Mouse (Mus musculus) midbrain, embryonic 16.5 days (tissue): ENCODE measurements at regions not wholly inside any gene's neighbourhood (a gene's known extent, or its start where the extent isn't known, plus 50 kb on each side); places are given as distances from the start of the nearest gene placed in this dataset.

Experiments
- ATAC-seq: fragments of 200-750 bp; cut with Nextera tagmentation; 2 replicates; pipeline ENCODE4 v1.8.0; 2017; ENCODE audit warnings: moderate TSS enrichment
- H3K27ac ChIP-seq: fragments of 300-500 bp; sonication (generic); 2 replicates; pipeline ENCODE4 v1.5.1; 2014; ENCODE audit warnings: mild to moderate bottlenecking, low read length, mixed read lengths
- H3K27me3 ChIP-seq: fragments of 300-500 bp; sonication (generic); 2 replicates; pipeline ENCODE4 v1.6.1; 2014; ENCODE audit warnings: low read depth, low read length, mixed read lengths; ENCODE audit not compliant: control insufficient read depth, insufficient read depth
- H3K36me3 ChIP-seq: fragments of 300-500 bp; sonication (generic); 2 replicates; pipeline ENCODE4 v1.6.1; 2014; ENCODE audit warnings: mild to moderate bottlenecking, low read length, moderate library complexity, mixed read lengths; ENCODE audit not compliant: control insufficient read depth, insufficient read depth
- H3K4me1 ChIP-seq: fragments of 300-500 bp; sonication (generic); 2 replicates; pipeline ENCODE4 v1.6.1; 2014; ENCODE audit warnings: mild to moderate bottlenecking, low read length, mixed read lengths; ENCODE audit not compliant: control insufficient read depth, insufficient read depth
- H3K4me2 ChIP-seq: fragments of 300-500 bp; sonication (generic); 2 replicates; pipeline ENCODE4 v1.6.1; 2014; ENCODE audit warnings: mild to moderate bottlenecking, low read length, mixed read lengths
- H3K4me3 ChIP-seq: fragments of 300-500 bp; sonication (generic); 2 replicates; pipeline ENCODE4 v1.5.1; 2014; ENCODE audit warnings: low read depth, mild to moderate bottlenecking, low read length, moderate library complexity, mixed read lengths
- H3K9ac ChIP-seq: fragments of 300-500 bp; sonication (generic); 2 replicates; pipeline ENCODE4 v1.6.1; 2014; ENCODE audit warnings: low read depth, low read length, mixed read lengths
- H3K9me3 ChIP-seq: fragments of 300-500 bp; sonication (generic); replicated peaks from 2 replicates; pipeline ENCODE4 v1.6.1; 2014; ENCODE audit warnings: mild to moderate bottlenecking, low read length, mixed read lengths; ENCODE audit not compliant: control insufficient read depth, poor library complexity, severe bottlenecking
- WGBS: fragments of 180-500 bp; shearing (Covaris S2); extraction: QIAGEN DNeasy Blood & Tissue Kit; methylation state at CpG from one replicate; pipeline ENCODE4 v1.1.7; 2014; 5-methylcytosine and 5-hydroxymethylcytosine counted together

DNA sequence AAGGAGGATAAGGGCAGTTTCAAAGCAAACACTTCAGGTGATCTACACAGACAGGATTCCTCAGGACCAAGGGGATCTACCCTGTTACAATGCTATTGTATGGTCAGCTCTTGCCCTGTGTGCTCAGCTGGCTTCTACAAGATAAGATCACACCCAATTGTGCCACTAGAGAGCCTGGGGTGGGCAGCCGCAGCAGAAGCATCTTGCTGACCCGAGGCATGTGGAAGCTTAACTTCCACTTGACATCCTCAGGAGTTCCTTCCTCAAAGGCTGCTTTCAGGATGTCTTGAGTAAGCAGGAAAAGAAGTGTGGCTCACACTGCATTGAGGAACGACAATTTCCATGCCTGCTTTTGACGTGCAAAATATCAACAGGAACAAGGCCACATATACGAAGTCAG, 222.8 kb upstream of the Gpc5 start:
- Histone ChIP-seq H3K9me3 (no peaks in the 10 kb centered on the region), H3K4me2 (no peak overlapping the region), H3K9ac (no peak overlapping the region), H3K27me3 (no peaks in the 10 kb centered on the region), H3K36me3 (no peaks in the 10 kb centered on the region), H3K27ac (0 out of 2 replicates have a peak overlapping the region, but pooled peaks have one; percentile 0), H3K4me1 (no peaks in the 10 kb centered on the region), H3K4me3 (no peak overlapping the region)
- 0 out of 2 replicates have a peak, but pooled peaks have one; percentile 8 for ATAC-seq
- 33% methylated on average over 5 of the region's 5 CpGs for WGBS

DNA sequence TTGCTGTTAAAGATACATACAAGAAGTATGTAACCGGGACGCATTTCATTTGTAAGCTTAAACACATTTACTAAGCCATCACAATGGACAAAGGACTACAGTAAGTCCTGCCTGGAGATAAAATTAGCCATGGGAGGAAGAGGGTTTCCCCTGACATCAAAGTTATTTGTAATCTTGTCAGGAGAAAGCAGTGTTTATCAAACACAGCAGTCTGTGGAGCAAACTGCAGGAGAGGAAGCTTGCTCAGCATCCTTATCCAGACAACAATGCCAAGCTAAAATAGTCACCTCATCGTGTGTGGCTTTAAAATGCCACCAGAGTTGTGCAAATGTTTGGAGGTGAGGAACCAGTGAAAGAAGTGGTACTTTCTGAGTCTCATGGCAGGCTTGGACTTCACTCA, 216.9 kb upstream of the Gpc5 start:
- Histone ChIP-seq H3K9me3 (no peaks in the 10 kb centered on the region), H3K4me1 (0 out of 2 replicates have a peak, but pooled peaks cover 3% of the 10 kb centered on the region), H3K9ac (no peak overlapping the region), H3K4me3 (no peak overlapping the region), H3K27me3 (no peaks in the 10 kb centered on the region), H3K36me3 (no peaks in the 10 kb centered on the region), H3K27ac (no peak overlapping the region), H3K4me2 (no peak overlapping the region)
- 42% methylated on average over 3 of the region's 3 CpGs for WGBS
- ATAC-seq = no peak

DNA sequence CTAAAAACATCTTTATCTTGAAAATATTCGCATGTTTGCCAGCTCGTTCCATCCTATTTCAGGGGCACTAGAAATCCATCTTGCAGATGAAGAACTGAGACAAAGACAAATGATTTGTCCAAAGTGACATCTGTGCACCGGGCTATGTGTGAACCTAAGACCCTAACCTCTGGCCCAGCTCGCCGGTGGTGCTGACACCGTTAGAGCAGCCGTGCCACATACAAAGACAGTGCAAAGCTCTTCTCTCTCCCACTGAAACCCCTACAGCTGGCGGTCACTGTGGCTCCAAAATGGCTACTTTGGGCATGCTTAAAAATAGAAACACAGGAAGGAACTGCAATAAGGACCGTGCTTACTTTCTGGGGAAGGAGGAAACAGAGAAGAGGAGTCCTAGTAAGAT, 215.6 kb upstream of the Gpc5 start:
- Histone ChIP-seq H3K9me3 (no peaks in the 10 kb centered on the region), H3K9ac (no peak overlapping the region), H3K4me3 (no peak overlapping the region), H3K27ac (no peak overlapping the region), H3K36me3 (no peaks in the 10 kb centered on the region), H3K27me3 (no peaks in the 10 kb centered on the region), H3K4me2 (no peak overlapping the region), H3K4me1 (0 out of 2 replicates have a peak, but pooled peaks cover 3% of the 10 kb centered on the region)
- no peak for ATAC-seq
- 79% methylated on average over 9 of the region's 9 CpGs for WGBS

DNA sequence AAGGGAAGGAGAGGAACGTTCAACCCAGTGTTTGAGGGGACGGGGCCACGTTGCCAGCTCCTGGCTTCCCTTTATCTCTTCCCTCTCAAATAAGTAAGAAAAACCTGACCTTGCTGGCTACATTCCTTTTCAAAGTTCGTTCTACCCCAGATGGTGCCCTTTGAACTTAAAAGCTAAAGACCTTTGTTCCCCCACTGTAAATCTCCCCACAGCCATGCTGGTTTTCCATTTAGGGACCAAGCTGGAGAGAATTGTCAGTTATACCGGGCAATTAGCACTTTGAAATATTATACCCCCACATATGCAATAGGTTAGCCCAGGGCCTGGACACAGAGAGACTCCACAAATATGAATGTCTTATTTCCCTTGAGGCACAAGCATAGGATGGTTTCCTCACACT, 214.5 kb upstream of the Gpc5 start:
- Histone ChIP-seq H3K4me3 (no peak overlapping the region), H3K4me2 (no peak overlapping the region), H3K4me1 (0 out of 2 replicates have a peak, but pooled peaks cover 3% of the 10 kb centered on the region), H3K9me3 (no peaks in the 10 kb centered on the region), H3K9ac (no peak overlapping the region), H3K36me3 (no peaks in the 10 kb centered on the region), H3K27me3 (no peaks in the 10 kb centered on the region), H3K27ac (no peak overlapping the region)
- 41% methylated on average over 5 of the region's 5 CpGs for WGBS
- ATAC-seq = no peak

DNA sequence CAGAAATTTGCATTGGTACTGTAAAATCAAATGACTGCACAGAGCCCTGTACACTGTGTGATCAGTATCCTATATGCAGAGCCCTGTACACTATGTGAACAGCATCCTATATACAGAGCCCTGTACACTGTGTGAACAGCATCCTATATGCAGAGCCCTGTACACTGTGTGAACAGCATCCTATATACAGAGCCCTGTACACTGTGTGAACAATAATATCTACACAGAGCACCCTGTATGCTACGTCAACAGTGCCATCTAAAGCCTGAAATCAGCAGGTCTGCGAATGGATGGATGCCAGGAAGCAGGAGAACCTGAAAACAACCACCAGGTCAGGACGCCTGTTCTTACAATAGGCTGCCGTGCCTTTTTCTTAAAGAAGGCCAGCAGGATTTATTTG, 211.7 kb upstream of the Gpc5 start:
- 62% methylated on average over 4 of the region's 4 CpGs for WGBS
- H3K4me1 ChIP-seq = 0 out of 2 replicates have a peak, but pooled peaks cover under 1% of the 10 kb centered on the region
- H3K27me3 ChIP-seq = no peaks in the 10 kb centered on the region
- no peak overlapping the region for H3K4me3 ChIP-seq
- H3K9ac ChIP-seq = no peak overlapping the region
- H3K27ac ChIP-seq = no peak overlapping the region
- ATAC-seq = peak; percentile 89
- no peak overlapping the region for H3K4me2 ChIP-seq
- H3K36me3 ChIP-seq = no peaks in the 10 kb centered on the region
- H3K9me3 ChIP-seq = no peaks in the 10 kb centered on the region

DNA sequence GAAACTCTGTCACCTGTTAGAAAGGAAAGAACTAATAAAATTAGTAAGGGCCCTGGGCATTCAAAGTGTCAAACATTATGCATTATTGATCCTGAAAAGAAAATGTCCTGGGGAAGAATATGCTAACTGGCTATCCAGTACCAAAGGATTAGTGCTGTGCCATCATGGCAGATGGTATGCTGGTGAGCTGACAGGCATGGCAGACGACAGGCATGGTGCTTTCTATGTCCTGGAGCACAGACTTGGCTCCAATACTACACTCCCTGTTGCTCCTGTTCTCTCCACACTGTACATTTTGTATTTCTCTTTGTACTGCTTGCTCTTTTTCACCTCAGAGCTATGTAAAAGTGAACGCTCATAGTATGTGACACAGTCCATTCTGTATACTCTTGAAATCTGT, 187.9 kb upstream of the Gpc5 start:
- no peaks in the 10 kb centered on the region for H3K9me3 ChIP-seq
- H3K27me3 ChIP-seq = no peaks in the 10 kb centered on the region
- H3K27ac ChIP-seq = no peak overlapping the region
- WGBS = 68% methylated on average over 2 of the region's 2 CpGs
- no peak for ATAC-seq
- H3K9ac ChIP-seq = no peak overlapping the region
- H3K4me1 ChIP-seq = no peaks in the 10 kb centered on the region
- H3K4me3 ChIP-seq = no peak overlapping the region
- H3K4me2 ChIP-seq = no peak overlapping the region
- H3K36me3 ChIP-seq = no peaks in the 10 kb centered on the region

DNA sequence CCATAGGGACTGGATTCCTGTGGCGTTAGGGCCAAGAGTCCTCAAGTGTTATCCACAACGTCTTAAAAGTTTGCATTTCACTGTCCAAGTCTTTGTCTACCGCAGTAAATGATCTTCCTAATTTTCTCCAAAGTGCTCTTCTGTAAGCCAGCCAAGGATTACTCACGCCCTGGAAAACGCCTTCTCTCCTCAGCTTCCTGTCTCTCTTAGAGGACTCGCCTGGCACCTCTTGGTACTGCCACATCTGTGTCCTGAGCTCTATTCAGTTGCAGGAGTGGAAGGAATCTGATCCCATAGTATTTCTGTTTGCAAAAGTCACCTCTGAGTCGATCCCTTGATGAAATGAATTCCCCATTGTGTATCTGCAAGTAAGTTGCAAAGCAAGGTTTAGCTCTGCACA, 179.7 kb upstream of the Gpc5 start:
- Histone ChIP-seq H3K4me1 (no peaks in the 10 kb centered on the region), H3K9ac (no peak overlapping the region), H3K4me2 (no peak overlapping the region), H3K27ac (no peak overlapping the region), H3K4me3 (no peak overlapping the region), H3K27me3 (no peaks in the 10 kb centered on the region), H3K36me3 (no peaks in the 10 kb centered on the region), H3K9me3 (no peaks in the 10 kb centered on the region)
- ATAC-seq = no peak
- 84% methylated on average over 7 of the region's 7 CpGs for WGBS

DNA sequence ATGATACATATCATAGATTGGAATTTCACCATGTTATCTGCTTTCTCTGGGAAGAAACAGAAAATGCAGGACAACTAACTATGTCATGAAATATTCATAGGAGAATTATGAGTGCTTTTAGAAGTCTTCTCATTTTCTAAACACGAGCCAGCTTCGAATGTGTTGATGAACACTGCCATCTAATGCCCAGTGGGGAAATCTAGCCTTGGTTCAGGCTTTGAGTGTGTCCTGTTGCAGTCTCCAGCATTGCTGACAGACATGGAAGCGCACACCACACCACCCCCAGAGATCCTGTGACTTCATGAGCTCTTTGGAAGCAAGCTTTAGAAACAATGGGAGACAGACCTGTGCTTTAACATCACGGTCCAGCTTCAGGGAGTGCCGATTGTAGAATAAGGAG, 178.8 kb upstream of the Gpc5 start:
- no peaks in the 10 kb centered on the region for H3K27me3 ChIP-seq
- ATAC-seq = peak; percentile 66
- no peaks in the 10 kb centered on the region for H3K9me3 ChIP-seq
- H3K27ac ChIP-seq = no peak overlapping the region
- no peak overlapping the region for H3K9ac ChIP-seq
- H3K36me3 ChIP-seq = no peaks in the 10 kb centered on the region
- no peak overlapping the region for H3K4me2 ChIP-seq
- no peaks in the 10 kb centered on the region for H3K4me1 ChIP-seq
- 42% methylated on average over 5 of the region's 5 CpGs for WGBS
- H3K4me3 ChIP-seq = no peak overlapping the region

DNA sequence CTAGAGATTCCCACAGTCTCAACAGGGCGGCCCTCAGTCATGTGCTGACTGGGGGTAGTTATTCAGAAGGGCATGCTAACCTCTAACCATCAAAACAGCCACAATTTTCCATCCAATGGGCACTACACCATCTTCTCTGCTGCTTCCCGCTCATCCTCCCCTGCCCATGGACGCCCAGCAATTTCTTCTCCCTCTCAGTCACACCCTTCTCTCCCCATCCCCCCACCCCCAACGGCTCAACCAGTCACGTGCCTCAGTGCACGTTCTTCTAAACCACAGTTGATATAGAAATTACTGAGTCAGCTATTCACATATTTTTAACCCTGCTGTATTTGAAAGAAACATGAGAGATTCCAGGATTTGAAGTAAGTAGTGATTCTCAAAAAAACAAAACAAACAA, 146.3 kb upstream of the Gpc5 start:
- H3K9me3 ChIP-seq = no peaks in the 10 kb centered on the region
- no peak overlapping the region for H3K4me2 ChIP-seq
- no peak overlapping the region for H3K27ac ChIP-seq
- WGBS = 73% methylated on average over 6 of the region's 6 CpGs
- no peak overlapping the region for H3K4me3 ChIP-seq
- H3K4me1 ChIP-seq = no peaks in the 10 kb centered on the region
- ATAC-seq = no peak
- no peaks in the 10 kb centered on the region for H3K36me3 ChIP-seq
- no peaks in the 10 kb centered on the region for H3K27me3 ChIP-seq
- no peak overlapping the region for H3K9ac ChIP-seq

DNA sequence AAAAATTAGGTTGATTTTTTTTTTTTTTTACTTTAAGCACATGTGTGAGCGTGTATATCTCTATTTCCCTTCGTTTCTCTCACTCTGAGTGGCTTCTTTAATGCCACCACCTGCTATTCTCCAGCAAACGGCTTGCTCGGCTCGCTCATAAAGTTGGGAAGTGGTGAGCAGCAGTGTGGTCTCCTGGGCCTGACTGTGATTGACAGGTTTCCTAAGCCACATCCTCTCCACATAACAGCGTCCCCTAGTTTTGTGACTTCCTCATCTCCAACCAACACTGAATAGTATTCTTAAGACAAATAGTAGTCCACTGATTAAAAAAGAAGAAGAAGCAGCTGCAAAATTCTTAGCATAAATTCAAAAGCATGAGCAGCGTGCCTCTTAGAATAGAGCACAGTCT, 145.7 kb upstream of the Gpc5 start:
- Histone ChIP-seq H3K9me3 (no peaks in the 10 kb centered on the region), H3K4me2 (no peak overlapping the region), H3K4me1 (no peaks in the 10 kb centered on the region), H3K9ac (no peak overlapping the region), H3K4me3 (no peak overlapping the region), H3K27ac (no peak overlapping the region), H3K36me3 (no peaks in the 10 kb centered on the region), H3K27me3 (no peaks in the 10 kb centered on the region)
- no peak for ATAC-seq
- WGBS = 46% methylated on average over 7 of the region's 7 CpGs
